Mouse (Mus musculus): ENCODE results near the gene Asap2.
"Not testable (repeated sequence)": the region's sequence is repeated elsewhere in the genome, so short reads cannot be mapped to it uniquely, and the experiment has no call there.

DNA sequence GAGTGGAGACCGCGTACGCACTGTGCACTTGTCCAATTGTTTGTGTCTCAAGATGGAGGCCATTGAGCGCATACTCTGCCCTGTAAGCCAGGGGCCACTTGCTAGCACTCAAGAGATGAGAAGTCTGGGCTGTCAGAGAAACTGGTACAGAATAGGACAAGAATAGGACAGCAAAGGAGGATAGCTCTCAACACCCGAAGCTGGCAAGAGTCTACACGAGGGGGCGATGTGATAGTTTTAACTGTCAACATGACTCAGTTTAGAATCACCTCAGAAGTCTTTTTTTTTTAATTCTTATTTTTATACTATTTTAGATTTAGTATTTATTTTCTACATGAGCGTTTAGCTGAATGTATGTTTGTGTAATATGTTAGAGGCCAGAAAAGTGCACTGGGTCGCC lies 56.5 kb downstream of the Asap2 start:
- not testable (repeated sequence) for TF ChIP-seq CTCF (IDR thresholded peaks at IDR 0.05; ENCODE audit: borderline replicate concordance, control insufficient read depth, extremely low read depth, insufficient read depth, low read length, poor library complexity); POLR2A (IDR thresholded peaks at IDR 0.05; ENCODE audit: control insufficient read depth, extremely low read depth, insufficient read depth, low read length, poor library complexity)

All from thymus, adult 2 months (tissue).